Mouse (Mus musculus): ENCODE measurements around the gene Dohh. TPM values are rescaled to one million over a fixed set of nuclear protein-coding genes. Genes with fewer than 3 reads are reported as not detected.

Dohh gene
- polyA plus RNA-seq, 1 experiment: 114 TPM

GRCm38 (mm10) chr10:81401521-81402226 lies 17.4 kb downstream of the Dohh start:
- Histone ChIP-seq H3K27me3 (replicated peaks) (peaks cover 1% of the 10 kb centered on the region), H3K4me1 (peaks cover 66% of the 10 kb centered on the region), H3K36me3 (replicated peaks; ENCODE audit: low read length) (peaks cover 90% of the 10 kb centered on the region), H3K4me3 (replicated peaks) (peak overlapping the region; percentile 84), H3K9me3 (no peaks in the 10 kb centered on the region)
- TF ChIP-seq FLI1 (IDR thresholded peaks at IDR 0.05; ENCODE audit: low read length): no peak
- TF ChIP-seq GATA1 (IDR thresholded peaks at IDR 0.05; ENCODE audit: borderline replicate concordance, low read length): no peak

GRCm38 (mm10) chr10:81402227-81402765 lies 18.1 kb downstream of the Dohh start:
- peaks cover 89% of the 10 kb centered on the region for H3K36me3 ChIP-seq (replicated peaks; ENCODE audit: low read length)
- H3K27me3 ChIP-seq (replicated peaks): no peaks in the 10 kb centered on the region
- peak overlapping the region; percentile 84 for H3K4me3 ChIP-seq (replicated peaks)
- H3K4me1 ChIP-seq: peaks cover 70% of the 10 kb centered on the region
- no peak for TF ChIP-seq GATA1 (IDR thresholded peaks at IDR 0.05; ENCODE audit: borderline replicate concordance, low read length)
- TF ChIP-seq FLI1 (IDR thresholded peaks at IDR 0.05; ENCODE audit: low read length): no peak
- no peaks in the 10 kb centered on the region for H3K9me3 ChIP-seq

GRCm38 (mm10) chr10:81403511-81403910 lies 19.3 kb downstream of the Dohh start:
- peaks cover 84% of the 10 kb centered on the region for H3K36me3 ChIP-seq (replicated peaks; ENCODE audit: low read length)
- H3K9me3 ChIP-seq: no peaks in the 10 kb centered on the region
- no peaks in the 10 kb centered on the region for H3K27me3 ChIP-seq (replicated peaks)
- peaks cover 82% of the 10 kb centered on the region for H3K4me1 ChIP-seq
- H3K4me3 ChIP-seq (replicated peaks): no peak overlapping the region
- TF ChIP-seq FLI1 (IDR thresholded peaks at IDR 0.05; ENCODE audit: low read length) (no peak), GATA1 (IDR thresholded peaks at IDR 0.05; ENCODE audit: borderline replicate concordance, low read length) (no peak)

- Histone ChIP-seq H3K36me3 (replicated peaks; ENCODE audit: low read length) (peaks cover 82% of the 10 kb centered on the region), H3K4me1 (peaks cover 87% of the 10 kb centered on the region), H3K27me3 (replicated peaks) (no peaks in the 10 kb centered on the region), H3K9me3 (no peaks in the 10 kb centered on the region), H3K4me3 (replicated peaks) (no peak overlapping the region)
- TF ChIP-seq FLI1 (IDR thresholded peaks at IDR 0.05; ENCODE audit: low read length) (no peak), GATA1 (IDR thresholded peaks at IDR 0.05; ENCODE audit: borderline replicate concordance, low read length) (no peak)
These were observed 19.9 kb downstream of the Dohh start for GRCm38 (mm10) chr10:81404082-81404481.

- Histone ChIP-seq H3K36me3 (replicated peaks; ENCODE audit: low read length) (peaks cover 76% of the 10 kb centered on the region), H3K4me1 (peaks cover 94% of the 10 kb centered on the region), H3K4me3 (replicated peaks) (no peak overlapping the region), H3K9me3 (no peaks in the 10 kb centered on the region), H3K27me3 (replicated peaks) (no peaks in the 10 kb centered on the region)
- TF ChIP-seq FLI1 (IDR thresholded peaks at IDR 0.05; ENCODE audit: low read length) (no peak), GATA1 (IDR thresholded peaks at IDR 0.05; ENCODE audit: borderline replicate concordance, low read length) (no peak)
These were observed 20.5 kb downstream of the Dohh start for GRCm38 (mm10) chr10:81404720-81405119.

- H3K36me3 ChIP-seq (replicated peaks; ENCODE audit: low read length): peaks cover 66% of the 10 kb centered on the region
These were observed 21.5 kb downstream of the Dohh start for GRCm38 (mm10) chr10:81405588-81406201.

GRCm38 (mm10) chr10:81406504-81407440 lies 22.5 kb downstream of the Dohh start:
- Histone ChIP-seq H3K4me1 (peaks cover 100% of the 10 kb centered on the region), H3K27me3 (replicated peaks) (no peaks in the 10 kb centered on the region), H3K9me3 (no peaks in the 10 kb centered on the region), H3K36me3 (replicated peaks; ENCODE audit: low read length) (peaks cover 66% of the 10 kb centered on the region), H3K4me3 (replicated peaks) (peak overlapping the region; percentile 92)
- TF ChIP-seq GATA1 (IDR thresholded peaks at IDR 0.05; ENCODE audit: borderline replicate concordance, low read length) (no peak), FLI1 (IDR thresholded peaks at IDR 0.05; ENCODE audit: low read length) (no peak)

More at GRCm38 (mm10) chr10:81405588-81406201, 21.5 kb downstream of the Dohh start:
- TF ChIP-seq GATA1 (IDR thresholded peaks at IDR 0.05; ENCODE audit: borderline replicate concordance, low read length) (no peak), FLI1 (IDR thresholded peaks at IDR 0.05; ENCODE audit: low read length) (no peak)
- Histone ChIP-seq H3K9me3 (no peaks in the 10 kb centered on the region), H3K27me3 (replicated peaks) (no peaks in the 10 kb centered on the region), H3K4me1 (peaks cover 100% of the 10 kb centered on the region), H3K4me3 (replicated peaks) (peak overlapping the region; percentile 92)

- Histone ChIP-seq H3K27me3 (replicated peaks) (no peaks in the 10 kb centered on the region), H3K4me3 (replicated peaks) (peak overlapping the region; percentile 92)
- TF ChIP-seq GATA1 (IDR thresholded peaks at IDR 0.05; ENCODE audit: borderline replicate concordance, low read length) (peak; percentile 41; the same call in 1 of the 3 replicates), FLI1 (IDR thresholded peaks at IDR 0.05; ENCODE audit: low read length) (no peak)
These were observed 23.6 kb downstream of the Dohh start for GRCm38 (mm10) chr10:81407539-81408423.

GRCm38 (mm10) chr10:81408424-81408729 lies 24.1 kb downstream of the Dohh start:
- Histone ChIP-seq H3K4me1 (peaks cover 100% of the 10 kb centered on the region), H3K27me3 (replicated peaks) (no peaks in the 10 kb centered on the region)

More at GRCm38 (mm10) chr10:81407539-81408423, 23.6 kb downstream of the Dohh start:
- Histone ChIP-seq H3K4me1 (peaks cover 100% of the 10 kb centered on the region), H3K36me3 (replicated peaks; ENCODE audit: low read length) (peaks cover 68% of the 10 kb centered on the region), H3K9me3 (no peaks in the 10 kb centered on the region)

More at GRCm38 (mm10) chr10:81408424-81408729, 24.1 kb downstream of the Dohh start:
- no peak for TF ChIP-seq GATA1 (IDR thresholded peaks at IDR 0.05; ENCODE audit: borderline replicate concordance, low read length)
- TF ChIP-seq FLI1 (IDR thresholded peaks at IDR 0.05; ENCODE audit: low read length): no peak
- peak overlapping the region; percentile 92 for H3K4me3 ChIP-seq (replicated peaks)
- H3K36me3 ChIP-seq (replicated peaks; ENCODE audit: low read length): peaks cover 69% of the 10 kb centered on the region
- no peaks in the 10 kb centered on the region for H3K9me3 ChIP-seq

Data from megakaryocyte, embryonic 14.5 days (primary cell).